Mouse (Mus musculus) ES-Bruce4 (cell line): ENCODE data around the gene Gtf3c3. TPM values are rescaled to one million over a fixed set of nuclear protein-coding genes. Genes with fewer than 3 reads are reported as not detected.

Experiments
- H3K27ac ChIP-seq: 2 replicates; pipeline ENCODE4 v1.5.1; 2012; ENCODE audit warnings: low read length, inconsistent platforms; ENCODE audit not compliant: insufficient read depth
- H3K27me3 ChIP-seq: 2 replicates; pipeline ENCODE4 v1.6.1; 2012; ENCODE audit warnings: mild to moderate bottlenecking, low read length, inconsistent platforms; ENCODE audit not compliant: control insufficient read depth, poor library complexity, insufficient read depth, severe bottlenecking
- H3K36me3 ChIP-seq: 2 replicates; pipeline ENCODE4 v1.6.1; 2012; ENCODE audit warnings: inconsistent platforms, mild to moderate bottlenecking, low read length, moderate library complexity; ENCODE audit not compliant: control insufficient read depth, poor library complexity, insufficient read depth, severe bottlenecking
- H3K4me1 ChIP-seq: one replicate; pipeline ENCODE4 v1.8.1; 2011; ENCODE audit warnings: low read length; ENCODE audit not compliant: control insufficient read depth, insufficient read depth
- H3K4me3 ChIP-seq: 2 replicates; pipeline ENCODE4 v1.5.1; 2011; ENCODE audit warnings: low read depth, mild to moderate bottlenecking, low read length
- H3K9ac ChIP-seq: 2 replicates; pipeline ENCODE4 v1.6.1; 2012; ENCODE audit warnings: low read depth, mild to moderate bottlenecking, inconsistent platforms; ENCODE audit not compliant: poor library complexity, severe bottlenecking
- H3K9me3 ChIP-seq: replicated peaks from 2 replicates; pipeline ENCODE4 v1.6.1; 2012; ENCODE audit warnings: mild to moderate bottlenecking, low read length, inconsistent platforms; ENCODE audit not compliant: control insufficient read depth, poor library complexity, insufficient read depth, severe bottlenecking
- CTCF ChIP-seq: IDR thresholded peaks from one replicate; pipeline ENCODE4 v1.8.1; 2011; ENCODE audit warnings: low read depth, low read length
- EP300 ChIP-seq: IDR thresholded peaks from 2 replicates; pipeline ENCODE4 v1.6.1; 2011; ENCODE audit warnings: low read depth, low read length; ENCODE audit not compliant: insufficient read depth
- POLR2A ChIP-seq: IDR thresholded peaks from one replicate; pipeline ENCODE4 v1.8.1; 2011; ENCODE audit warnings: low read length; ENCODE audit not compliant: insufficient read depth
- polyA plus RNA-seq: library from polyadenylated mRNA; stranded (reverse); fragments of >200 nt; gene quantifications from 2 replicates; pipeline ENCODE4 v1.2.4, GENCODE M21; 2011; ENCODE audit warnings: low read depth; ENCODE audit not compliant: missing spikeins, insufficient read depth, insufficient read length

The Gtf3c3 gene
- polyA plus RNA-seq, 1 experiment = 47.2 TPM

DNA sequence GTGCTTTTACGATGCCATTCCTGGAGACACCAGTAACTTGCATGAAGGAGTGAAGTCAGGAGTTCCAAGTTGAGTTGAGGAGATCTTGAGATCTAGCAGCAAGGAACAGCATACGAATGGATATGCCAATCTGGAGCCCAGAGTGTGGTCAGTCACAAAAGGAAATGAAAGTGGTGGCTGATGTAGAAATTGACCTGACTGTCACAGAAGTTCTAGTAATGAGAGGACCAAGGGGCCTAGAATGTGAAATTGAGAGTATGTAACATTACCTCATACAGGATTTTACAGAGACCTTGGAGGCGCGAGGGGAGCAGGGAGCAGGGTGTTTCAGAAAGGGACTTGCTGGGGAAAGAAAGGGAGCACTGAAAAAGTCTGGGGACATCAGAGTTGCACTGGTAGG is 10.1 kb upstream of the Gtf3c3 start:
- Histone ChIP-seq H3K27ac (no peak overlapping the region), H3K9me3 (no peaks in the 10 kb centered on the region), H3K9ac (no peak overlapping the region), H3K4me3 (no peak overlapping the region), H3K36me3 (no peaks in the 10 kb centered on the region), H3K4me1 (no peaks in the 10 kb centered on the region), H3K27me3 (no peaks in the 10 kb centered on the region; the same call in 1 of the 2 replicates)
- no peak for TF ChIP-seq EP300
- TF ChIP-seq POLR2A = no peak
- TF ChIP-seq CTCF = no peak

DNA sequence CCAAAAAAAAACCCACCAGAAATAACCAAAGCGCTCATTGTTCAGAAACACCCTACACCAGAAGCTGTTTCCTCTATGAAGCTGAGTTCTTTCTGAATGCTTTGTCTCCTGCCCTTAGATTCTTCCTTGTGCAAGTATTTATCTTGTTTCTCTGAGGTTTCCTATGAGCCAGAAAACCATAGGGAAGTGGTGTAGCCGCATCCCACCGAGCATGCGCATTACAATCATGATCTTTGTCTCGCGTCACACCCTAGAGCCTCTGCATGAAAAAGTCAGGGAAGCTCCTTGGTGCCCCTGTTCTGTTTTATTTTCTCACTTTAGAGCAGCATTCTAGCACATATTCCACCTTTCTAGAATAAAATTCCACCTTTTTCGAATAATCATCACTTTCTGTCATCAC is 4.9 kb upstream of the Gtf3c3 start:
- Histone ChIP-seq H3K4me3 (no peak overlapping the region), H3K9ac (no peak overlapping the region), H3K27ac (peak overlapping the region; percentile 28; the same call in 1 of the 2 replicates), H3K36me3 (no peaks in the 10 kb centered on the region), H3K9me3 (no peaks in the 10 kb centered on the region), H3K27me3 (no peaks in the 10 kb centered on the region; the same call in 1 of the 2 replicates), H3K4me1 (no peaks in the 10 kb centered on the region)
- 0 out of 2 replicates have a peak, but pooled peaks have one; percentile 31 for TF ChIP-seq EP300
- TF ChIP-seq CTCF = no peak

GRCm38 (mm10) chr1:54439080-54439476 is 307 bp upstream of the Gtf3c3 start:
- H3K9ac ChIP-seq = no peak overlapping the region
- no peaks in the 10 kb centered on the region for H3K4me1 ChIP-seq
- TF ChIP-seq POLR2A (no peak), EP300 (no peak), CTCF (no peak)
- H3K27ac ChIP-seq = no peak overlapping the region
- no peaks in the 10 kb centered on the region for H3K27me3 ChIP-seq
- no peak overlapping the region for H3K4me3 ChIP-seq
- H3K36me3 ChIP-seq = no peaks in the 10 kb centered on the region; the same call in 1 of the 2 replicates
- no peaks in the 10 kb centered on the region for H3K9me3 ChIP-seq

DNA sequence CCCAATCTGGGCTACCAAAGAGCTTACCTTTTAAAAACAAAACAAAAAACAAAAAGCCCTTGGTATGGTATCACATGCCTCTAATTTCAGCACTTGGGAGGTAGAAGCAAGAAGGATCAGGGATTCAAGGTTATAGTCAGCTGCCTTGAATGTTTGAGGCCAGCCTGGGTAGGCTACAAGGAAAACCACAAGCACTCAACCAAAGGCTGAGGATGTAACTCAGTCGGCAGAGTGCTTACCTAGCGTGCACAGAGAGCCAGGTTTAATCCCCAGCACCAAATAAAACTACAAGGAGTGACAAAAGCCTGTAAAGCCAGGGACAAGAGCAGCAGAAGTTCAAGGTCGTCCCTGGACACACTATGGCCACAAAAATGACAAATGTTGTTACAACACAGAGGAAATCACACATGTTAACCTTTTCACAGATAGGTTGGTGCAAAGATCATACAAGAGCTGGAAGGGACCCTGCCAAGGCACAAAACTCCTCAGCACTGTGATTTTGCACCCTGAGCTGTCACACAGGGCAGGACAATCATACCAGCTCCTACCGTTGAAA is 16.5 kb downstream of the Gtf3c3 start:
- H3K36me3 ChIP-seq = peaks cover 15% of the 10 kb centered on the region
- no peaks in the 10 kb centered on the region for H3K27me3 ChIP-seq
- TF ChIP-seq CTCF = no peak
- TF ChIP-seq EP300 = no peak
- no peak for TF ChIP-seq POLR2A
- H3K9me3 ChIP-seq = no peaks in the 10 kb centered on the region
- H3K27ac ChIP-seq = no peak overlapping the region
- no peak overlapping the region for H3K9ac ChIP-seq
- no peak overlapping the region for H3K4me3 ChIP-seq
- no peaks in the 10 kb centered on the region for H3K4me1 ChIP-seq

DNA sequence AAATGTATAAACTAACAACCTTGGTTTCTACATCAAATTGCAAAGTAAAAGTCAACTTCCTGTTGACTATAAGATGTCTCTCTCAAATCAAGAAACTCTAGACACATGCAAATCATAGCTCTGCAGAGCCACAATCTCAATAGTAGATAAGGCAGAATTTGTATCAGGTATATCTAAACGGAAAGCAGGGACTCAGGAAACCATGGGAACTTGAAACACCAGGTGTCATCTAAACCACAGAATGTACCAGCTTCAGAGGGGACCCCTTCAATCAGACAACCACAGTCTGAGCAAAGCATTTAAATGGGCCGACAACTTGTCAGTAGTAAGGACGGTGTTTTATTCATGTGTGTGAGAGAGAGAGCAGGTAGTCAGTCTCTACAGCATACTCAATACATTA is 17.1 kb downstream of the Gtf3c3 start:
- H3K27me3 ChIP-seq = no peaks in the 10 kb centered on the region
- H3K9ac ChIP-seq = no peak overlapping the region
- TF ChIP-seq EP300 = no peak
- TF ChIP-seq CTCF = no peak
- TF ChIP-seq POLR2A = no peak
- no peak overlapping the region for H3K27ac ChIP-seq
- H3K4me1 ChIP-seq = no peaks in the 10 kb centered on the region
- no peaks in the 10 kb centered on the region for H3K9me3 ChIP-seq
- peaks cover 17% of the 10 kb centered on the region for H3K36me3 ChIP-seq
- H3K4me3 ChIP-seq = no peak overlapping the region

DNA sequence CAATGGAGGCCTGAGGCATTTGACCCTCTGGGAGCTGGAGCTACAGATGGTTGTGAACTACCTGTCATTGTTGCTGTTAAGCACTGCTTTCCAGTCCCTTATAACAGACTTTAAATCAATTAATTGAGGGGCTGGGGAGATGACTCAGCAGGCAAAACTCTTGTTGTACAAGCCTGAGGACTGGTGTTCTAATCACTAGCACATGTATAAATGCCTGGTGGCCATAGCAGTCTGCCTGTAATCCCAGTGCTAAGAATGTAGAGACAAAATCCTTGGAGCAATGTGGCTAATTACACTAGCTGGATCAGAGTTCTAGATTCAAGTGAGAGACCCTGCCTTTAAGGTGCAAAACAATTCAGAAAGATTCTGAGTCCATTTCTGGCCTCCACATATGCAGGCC is 36.0 kb downstream of the Gtf3c3 start:
- Histone ChIP-seq H3K9me3 (no peaks in the 10 kb centered on the region), H3K4me3 (no peak overlapping the region), H3K9ac (no peak overlapping the region), H3K27ac (no peak overlapping the region), H3K36me3 (peaks cover 30% of the 10 kb centered on the region), H3K27me3 (no peaks in the 10 kb centered on the region), H3K4me1 (no peaks in the 10 kb centered on the region)
- TF ChIP-seq CTCF = no peak
- no peak for TF ChIP-seq EP300
- TF ChIP-seq POLR2A = no peak

DNA sequence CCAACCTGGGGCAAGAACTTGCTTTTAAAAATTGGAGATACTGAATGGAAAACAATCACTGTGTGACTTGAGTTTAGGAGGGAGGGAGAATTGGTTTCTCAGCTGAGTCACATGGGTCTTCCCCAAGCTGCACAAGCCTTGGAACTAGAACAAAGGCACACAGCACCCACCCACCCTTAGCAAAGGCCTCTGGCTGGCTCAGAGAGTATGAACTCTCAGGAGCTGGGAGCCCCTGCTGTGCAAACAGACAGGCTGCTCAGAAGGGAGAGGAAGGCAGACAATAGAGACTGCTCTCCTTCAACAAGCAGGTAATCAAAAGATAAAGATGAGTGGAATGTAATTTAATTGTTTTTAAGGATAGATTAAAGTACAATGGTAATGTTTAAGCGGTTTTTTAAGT is 54.5 kb downstream of the Gtf3c3 start:
- H3K4me3 ChIP-seq = no peak overlapping the region
- no peaks in the 10 kb centered on the region for H3K9me3 ChIP-seq
- no peak overlapping the region for H3K9ac ChIP-seq
- no peaks in the 10 kb centered on the region for H3K27me3 ChIP-seq
- H3K4me1 ChIP-seq = no peaks in the 10 kb centered on the region
- H3K36me3 ChIP-seq = no peaks in the 10 kb centered on the region
- H3K27ac ChIP-seq = no peak overlapping the region
- no peak for TF ChIP-seq POLR2A
- TF ChIP-seq EP300 = 0 out of 2 replicates have a peak, but pooled peaks have one; percentile 63
